Mouse (Mus musculus): ENCODE data around the gene Mctp2. TPM values are rescaled to one million over a fixed set of nuclear protein-coding genes. Genes with fewer than 3 reads are reported as not detected.
"Not testable (repeated sequence)": the region's sequence is repeated elsewhere in the genome, so short reads cannot be mapped to it uniquely, and the experiment has no call there.

Gene Mctp2
- polyA plus RNA-seq, 1 experiment from 2014 or later = 0.25 TPM

DNA sequence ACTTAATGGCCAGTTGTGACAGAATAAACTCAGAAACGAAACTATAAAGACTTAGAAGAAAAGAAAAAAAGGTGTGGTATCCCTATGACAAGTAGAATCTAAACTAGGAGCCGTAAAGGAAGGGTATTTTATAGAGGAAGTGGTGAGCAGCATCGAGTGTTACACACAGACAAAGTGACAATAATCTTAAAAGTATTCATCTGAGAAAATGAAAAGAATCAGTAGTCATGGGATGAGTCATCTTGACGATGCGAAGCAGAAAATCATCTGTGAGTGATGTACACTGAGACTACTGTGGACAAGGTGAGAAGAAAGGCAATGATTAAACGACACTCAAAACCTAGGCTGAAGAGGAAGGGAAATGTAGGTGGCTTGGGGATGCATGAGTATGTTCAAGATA lies 36.4 kb downstream of the Mctp2 start:
- Histone ChIP-seq H3K36me3 (no peaks in the 10 kb centered on the region), H3K9ac (no peak overlapping the region), H3K4me2 (no peak overlapping the region), H3K27me3 (no peaks in the 10 kb centered on the region), H3K9me3 (replicated peaks) (no peaks in the 10 kb centered on the region), H3K4me3 (no peak overlapping the region), H3K27ac (no peak overlapping the region), H3K4me1 (replicated peaks) (no peaks in the 10 kb centered on the region)
- no peak for ATAC-seq (replicated peaks; ENCODE audit: insufficient number of reproducible peaks, insufficient read depth, low FRiP score, low read depth)
- 72% methylated on average over 6 of the region's 6 CpGs for WGBS

DNA sequence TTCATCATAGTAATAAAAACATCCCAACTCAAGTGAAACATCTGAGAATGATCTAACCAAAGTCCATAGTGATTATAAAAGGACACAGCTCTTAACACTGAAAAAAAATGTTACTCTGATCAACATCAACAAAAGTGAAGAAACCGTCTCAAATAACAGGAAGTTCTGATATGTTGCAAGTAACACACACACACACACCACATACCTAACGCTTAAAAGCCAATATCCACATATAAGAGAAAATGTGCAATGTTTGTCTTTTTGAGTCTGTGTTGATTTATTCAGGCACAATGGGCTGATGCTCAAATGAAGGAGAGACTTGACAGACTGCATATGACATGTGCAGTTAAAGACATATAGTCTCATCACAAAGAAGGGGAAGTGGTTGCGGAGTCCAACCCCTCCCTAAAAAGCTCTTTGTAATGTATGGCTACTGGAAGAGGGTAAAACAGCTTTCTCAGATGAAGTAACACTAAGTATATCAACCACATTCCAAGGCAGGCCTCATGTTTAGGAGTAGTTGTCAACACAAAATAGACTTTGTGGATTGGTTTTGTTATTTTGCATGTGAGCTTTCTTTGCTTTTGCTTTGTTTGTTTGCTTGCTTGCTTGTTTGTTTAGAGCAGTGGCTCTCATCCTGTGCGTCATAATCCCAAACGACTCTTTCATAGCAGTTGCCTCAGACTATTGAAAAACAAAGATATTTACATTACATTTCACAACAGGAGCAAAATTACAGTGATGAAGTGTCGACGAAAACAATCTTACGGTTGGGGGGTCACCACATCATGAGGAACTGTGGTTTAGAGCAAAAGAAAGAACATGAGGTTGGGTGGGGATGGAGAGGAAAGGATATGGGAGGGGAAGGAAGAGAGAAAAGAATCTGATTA lies 45.4 kb downstream of the Mctp2 start:
- H3K36me3 ChIP-seq = no peaks in the 10 kb centered on the region
- no peak overlapping the region for H3K4me3 ChIP-seq
- H3K4me2 ChIP-seq = no peak overlapping the region
- no peak for ATAC-seq (replicated peaks; ENCODE audit: insufficient number of reproducible peaks, insufficient read depth, low FRiP score, low read depth)
- no peaks in the 10 kb centered on the region for H3K9me3 ChIP-seq (replicated peaks)
- no peak overlapping the region for H3K9ac ChIP-seq
- H3K27ac ChIP-seq = no peak overlapping the region
- WGBS = 76% methylated on average over 8 of the region's 8 CpGs
- no peaks in the 10 kb centered on the region for H3K4me1 ChIP-seq (replicated peaks)
- H3K27me3 ChIP-seq = no peaks in the 10 kb centered on the region

DNA sequence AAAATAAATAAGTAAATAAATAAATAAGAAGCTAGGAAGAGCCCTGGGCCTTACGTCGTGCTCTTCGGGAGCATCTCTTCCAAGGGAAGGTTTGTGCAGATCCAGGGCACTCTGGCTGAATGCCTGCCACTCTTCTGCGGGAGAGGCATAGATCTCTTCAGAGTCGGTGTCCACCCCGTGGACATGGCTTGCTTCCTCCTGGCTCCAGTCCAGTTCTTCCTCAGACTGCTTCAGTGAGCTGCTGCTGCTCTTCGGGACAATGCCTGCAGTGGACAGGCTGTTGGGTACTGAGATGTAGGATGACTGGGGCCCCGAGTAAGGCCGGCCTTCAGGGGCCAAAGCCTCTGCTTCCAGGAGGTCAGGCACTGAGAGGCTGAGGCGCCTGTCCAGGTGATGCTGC lies 47.4 kb downstream of the Mctp2 start:
- 78% methylated on average over 10 of the region's 10 CpGs for WGBS
- ATAC-seq (replicated peaks; ENCODE audit: insufficient number of reproducible peaks, insufficient read depth, low FRiP score, low read depth) = no peak

DNA sequence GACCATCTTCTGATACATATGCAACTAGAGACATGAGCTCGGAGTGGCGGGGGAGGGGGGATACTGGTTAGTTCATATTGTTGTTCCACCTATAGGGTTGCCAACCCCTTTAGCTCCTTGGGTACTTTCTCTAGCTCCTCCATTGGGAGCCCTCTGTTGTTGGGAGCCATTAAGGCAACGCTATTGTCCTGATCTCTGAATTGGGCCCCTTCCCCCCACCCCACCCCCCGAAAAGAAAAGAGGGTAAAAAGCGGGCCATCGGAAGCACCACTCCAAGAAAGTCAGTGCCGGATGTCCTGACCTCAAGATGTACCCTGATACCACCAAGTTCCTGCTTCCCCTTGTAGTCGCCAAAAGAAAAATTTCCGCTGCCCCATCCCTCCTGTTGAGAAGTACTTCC lies 56.1 kb downstream of the Mctp2 start:
- 89% methylated on average over 9 of the region's 9 CpGs for WGBS
- not testable (repeated sequence) for H3K4me2 ChIP-seq; H3K27me3 ChIP-seq; H3K27ac ChIP-seq; H3K4me1 ChIP-seq (replicated peaks); H3K9me3 ChIP-seq (replicated peaks); ATAC-seq (replicated peaks; ENCODE audit: insufficient number of reproducible peaks, insufficient read depth, low FRiP score, low read depth); H3K4me3 ChIP-seq; H3K9ac ChIP-seq; H3K36me3 ChIP-seq

More for the DNA sequence above, 47.4 kb downstream of the Mctp2 start:
- H3K27me3 ChIP-seq = no peaks in the 10 kb centered on the region
- H3K4me1 ChIP-seq (replicated peaks) = no peaks in the 10 kb centered on the region
- H3K4me2 ChIP-seq = no peak overlapping the region
- no peaks in the 10 kb centered on the region for H3K36me3 ChIP-seq
- no peak overlapping the region for H3K4me3 ChIP-seq
- H3K9ac ChIP-seq = no peak overlapping the region
- H3K9me3 ChIP-seq (replicated peaks) = no peaks in the 10 kb centered on the region
- no peak overlapping the region for H3K27ac ChIP-seq

DNA sequence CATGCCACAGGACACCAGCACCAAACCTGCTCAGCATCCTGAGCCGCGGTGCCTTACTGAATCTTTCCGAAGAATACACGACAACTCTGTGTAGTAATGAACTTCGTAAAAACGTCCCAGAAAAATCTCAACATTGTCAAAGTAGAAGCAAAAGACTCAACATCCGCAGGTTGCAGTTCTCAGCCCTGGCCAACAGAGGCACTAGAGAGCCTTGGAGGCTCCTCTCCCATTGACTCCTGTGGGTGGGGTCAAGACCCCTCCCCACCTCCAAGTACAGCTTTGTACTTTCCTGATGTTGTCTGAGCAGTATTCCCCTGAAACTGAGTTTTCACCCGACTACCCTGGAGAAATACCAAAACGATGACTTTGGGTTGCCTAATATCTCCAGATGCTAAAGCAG lies 65.1 kb downstream of the Mctp2 start:
- Histone ChIP-seq H3K4me3 (no peak overlapping the region), H3K9me3 (replicated peaks) (no peaks in the 10 kb centered on the region), H3K36me3 (no peaks in the 10 kb centered on the region), H3K9ac (no peak overlapping the region), H3K4me2 (no peak overlapping the region), H3K4me1 (replicated peaks) (no peaks in the 10 kb centered on the region), H3K27ac (no peak overlapping the region), H3K27me3 (no peaks in the 10 kb centered on the region)
- 93% methylated on average over 9 of the region's 9 CpGs for WGBS
- no peak for ATAC-seq (replicated peaks; ENCODE audit: insufficient number of reproducible peaks, insufficient read depth, low FRiP score, low read depth)

DNA sequence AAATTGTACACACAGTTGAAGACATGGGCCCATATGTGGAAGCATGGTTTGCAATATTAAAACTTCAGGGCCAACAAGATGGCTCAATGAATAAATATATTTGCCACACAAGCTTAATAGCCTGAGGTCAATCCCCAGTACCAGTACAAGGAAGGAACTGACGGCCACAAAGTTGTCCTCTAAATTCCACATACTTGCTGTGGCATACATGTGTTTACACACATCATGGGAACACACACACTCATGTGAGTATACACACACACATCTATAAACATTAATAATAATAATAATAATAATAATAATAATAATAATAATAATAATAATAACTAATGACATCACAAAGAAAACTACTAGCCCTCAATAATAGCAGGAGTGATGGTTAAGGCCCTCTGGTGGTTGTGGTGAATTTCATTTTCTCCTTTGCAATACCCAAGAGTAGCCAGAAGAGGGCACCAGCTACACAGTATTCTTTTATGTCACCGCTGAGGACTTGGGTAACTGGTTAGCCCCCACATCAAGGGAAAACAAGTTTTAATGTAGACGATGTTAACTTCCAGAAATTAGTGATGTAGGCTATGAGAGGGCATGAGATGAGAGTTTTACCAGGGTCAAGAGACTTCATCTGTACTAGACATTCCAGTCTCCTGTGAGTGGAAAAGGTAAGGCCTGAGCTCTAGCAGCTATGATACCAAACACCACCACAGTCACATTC lies 66.5 kb downstream of the Mctp2 start:
- Histone ChIP-seq H3K36me3 (no peaks in the 10 kb centered on the region), H3K4me3 (no peak overlapping the region), H3K9ac (no peak overlapping the region), H3K27ac (no peak overlapping the region), H3K9me3 (replicated peaks) (no peaks in the 10 kb centered on the region), H3K4me1 (replicated peaks) (peaks cover 2% of the 10 kb centered on the region; the same call in 1 of the 2 replicates), H3K4me2 (no peak overlapping the region), H3K27me3 (no peaks in the 10 kb centered on the region)
- ATAC-seq (replicated peaks; ENCODE audit: insufficient number of reproducible peaks, insufficient read depth, low FRiP score, low read depth) = no peak
- WGBS = 26% methylated on average over 3 of the region's 3 CpGs

DNA sequence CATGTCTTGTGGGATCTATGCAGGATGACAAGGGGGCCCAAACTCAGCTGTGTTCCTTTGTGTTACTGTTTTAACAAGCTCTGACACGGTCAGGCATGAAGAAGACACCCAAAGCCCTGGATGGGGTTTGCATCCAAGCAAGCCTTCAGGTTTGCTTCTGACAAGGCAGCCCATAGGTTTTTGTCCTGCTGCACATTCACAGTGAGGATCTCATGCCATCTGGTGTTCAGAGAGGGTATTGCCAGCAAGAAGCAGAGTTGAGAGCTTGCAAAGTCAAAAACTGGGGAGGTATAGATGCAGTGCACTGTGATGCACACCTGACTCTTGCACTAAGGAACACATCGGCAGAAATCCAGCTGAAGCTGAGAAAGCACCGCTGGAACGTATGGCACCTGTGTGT lies 67.8 kb downstream of the Mctp2 start:
- H3K27ac ChIP-seq = no peak overlapping the region
- H3K4me1 ChIP-seq (replicated peaks) = peaks cover 2% of the 10 kb centered on the region; the same call in 1 of the 2 replicates
- ATAC-seq (replicated peaks; ENCODE audit: insufficient number of reproducible peaks, insufficient read depth, low FRiP score, low read depth) = no peak; the same call in 1 of the 2 replicates
- no peaks in the 10 kb centered on the region for H3K36me3 ChIP-seq
- no peaks in the 10 kb centered on the region for H3K9me3 ChIP-seq (replicated peaks)
- H3K9ac ChIP-seq = no peak overlapping the region
- no peak overlapping the region for H3K4me3 ChIP-seq
- no peaks in the 10 kb centered on the region for H3K27me3 ChIP-seq
- 39% methylated on average over 4 of the region's 4 CpGs for WGBS
- no peak overlapping the region for H3K4me2 ChIP-seq

DNA sequence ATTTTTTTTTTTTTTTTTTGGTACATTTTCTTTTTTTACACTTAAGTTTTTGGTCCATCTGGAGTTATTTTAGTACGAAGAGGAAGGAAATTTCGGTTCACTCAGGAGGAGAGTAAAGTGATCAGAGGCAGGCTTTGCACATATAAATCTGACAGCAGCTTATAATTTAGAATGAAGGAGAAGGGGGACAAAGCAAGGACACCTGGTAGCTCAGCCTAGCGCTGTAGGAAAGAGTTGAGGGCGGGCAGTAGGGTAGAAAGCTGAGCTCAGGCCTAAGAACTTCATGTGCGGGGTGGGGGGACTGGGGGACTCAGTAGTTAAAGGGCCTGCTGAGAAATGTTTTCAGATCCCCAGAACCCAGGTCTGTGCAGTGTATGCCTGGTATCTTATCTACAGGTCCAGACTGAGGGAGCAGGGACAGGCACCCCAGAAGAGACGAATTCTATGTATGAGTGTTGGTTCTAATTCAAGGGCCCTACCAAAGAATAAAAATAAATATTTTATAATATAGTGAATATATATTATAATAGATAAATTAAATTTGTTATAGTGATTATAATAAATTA lies 71.9 kb downstream of the Mctp2 start:
- no peak overlapping the region for H3K9ac ChIP-seq
- 55% methylated on average over 6 of the region's 6 CpGs for WGBS
- ATAC-seq (replicated peaks; ENCODE audit: insufficient number of reproducible peaks, insufficient read depth, low FRiP score, low read depth) = no peak
- no peaks in the 10 kb centered on the region for H3K36me3 ChIP-seq
- H3K27ac ChIP-seq = no peak overlapping the region
- no peaks in the 10 kb centered on the region for H3K9me3 ChIP-seq (replicated peaks)
- no peak overlapping the region for H3K4me3 ChIP-seq
- no peak overlapping the region for H3K4me2 ChIP-seq
- H3K4me1 ChIP-seq (replicated peaks) = peaks cover 2% of the 10 kb centered on the region; the same call in 1 of the 2 replicates
- H3K27me3 ChIP-seq = no peaks in the 10 kb centered on the region

DNA sequence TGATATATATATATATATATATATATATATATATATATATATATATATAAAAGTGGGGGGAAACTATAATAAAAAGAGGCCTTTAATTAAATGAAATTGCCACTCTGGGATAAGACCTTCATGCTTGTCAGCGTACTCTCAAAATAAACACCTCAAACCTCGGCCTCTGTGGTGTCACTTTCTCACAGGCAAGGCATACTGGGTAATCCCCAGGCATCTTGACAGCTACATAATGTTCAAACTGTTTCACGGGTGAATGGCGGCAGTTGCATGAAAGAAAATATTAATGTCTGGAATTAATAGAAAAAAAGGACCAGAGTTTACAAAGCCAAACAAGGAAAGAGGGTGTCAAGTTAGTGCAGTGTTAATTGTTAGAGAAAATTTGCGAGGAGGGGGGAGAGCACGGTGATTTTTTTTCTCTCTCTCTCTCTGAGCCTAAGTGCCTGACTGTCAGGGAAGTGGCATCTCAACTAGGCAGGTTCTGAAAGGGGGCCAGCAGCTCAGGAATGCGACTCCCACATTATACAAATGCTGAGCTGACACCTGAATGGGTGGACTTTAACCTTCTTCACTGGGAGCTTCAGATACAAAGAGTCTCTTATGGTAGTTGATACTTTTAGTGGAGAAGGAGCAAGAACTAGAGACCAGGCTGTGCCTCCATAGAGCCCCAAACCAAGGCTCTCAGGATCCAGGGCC lies 75.1 kb downstream of the Mctp2 start:
- Histone ChIP-seq H3K27me3 (no peaks in the 10 kb centered on the region), H3K4me1 (replicated peaks) (peaks cover 2% of the 10 kb centered on the region; the same call in 1 of the 2 replicates), H3K4me3 (no peak overlapping the region), H3K27ac (no peak overlapping the region), H3K9me3 (replicated peaks) (no peaks in the 10 kb centered on the region), H3K36me3 (no peaks in the 10 kb centered on the region), H3K4me2 (no peak overlapping the region), H3K9ac (no peak overlapping the region)
- ATAC-seq (replicated peaks; ENCODE audit: insufficient number of reproducible peaks, insufficient read depth, low FRiP score, low read depth) = no peak
- 44% methylated on average over 7 of the region's 7 CpGs for WGBS

DNA sequence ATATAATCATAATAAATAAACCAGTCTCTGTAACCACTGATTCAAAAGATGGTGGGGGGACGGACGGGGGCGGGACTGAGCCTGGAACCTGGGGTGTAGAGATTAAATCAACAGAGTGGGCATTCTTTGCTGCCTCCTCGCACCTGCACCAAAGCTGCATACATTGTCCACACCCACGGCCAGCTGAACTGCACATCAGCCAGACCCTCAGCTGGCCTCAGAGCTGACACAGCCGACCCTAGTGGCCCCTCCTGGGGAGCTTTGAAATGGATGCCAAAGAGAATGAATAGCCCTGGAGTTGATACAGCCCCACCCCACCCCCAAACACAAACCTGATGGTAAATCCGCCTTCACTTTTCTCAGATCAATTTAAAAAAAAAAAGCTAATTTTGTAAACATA lies 76.5 kb downstream of the Mctp2 start:
- H3K4me1 ChIP-seq (replicated peaks) = no peaks in the 10 kb centered on the region
- H3K4me2 ChIP-seq = no peak overlapping the region
- H3K27ac ChIP-seq = no peak overlapping the region
- 66% methylated on average over 7 of the region's 7 CpGs for WGBS
- H3K9ac ChIP-seq = no peak overlapping the region
- H3K27me3 ChIP-seq = no peaks in the 10 kb centered on the region
- H3K9me3 ChIP-seq (replicated peaks) = no peaks in the 10 kb centered on the region
- no peaks in the 10 kb centered on the region for H3K36me3 ChIP-seq
- no peak overlapping the region for H3K4me3 ChIP-seq
- ATAC-seq (replicated peaks; ENCODE audit: insufficient number of reproducible peaks, insufficient read depth, low FRiP score, low read depth) = no peak

DNA sequence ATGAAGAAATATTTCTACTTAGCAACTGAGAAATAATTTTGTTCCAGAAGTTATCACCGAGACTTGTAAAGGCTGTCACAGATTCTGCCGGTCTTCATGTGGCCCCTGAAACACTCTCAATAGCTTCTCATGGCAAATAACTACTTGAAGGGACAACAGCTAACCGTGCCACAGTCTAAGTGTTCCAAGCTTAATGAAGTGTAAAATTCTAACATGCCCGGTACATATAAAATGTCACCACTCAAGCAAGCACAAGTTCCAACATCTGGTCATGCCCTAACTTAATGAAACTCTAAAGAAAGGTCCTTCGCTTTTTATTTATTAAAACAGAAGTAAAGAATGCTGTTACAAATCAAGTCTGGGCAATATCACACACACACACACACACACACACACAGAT lies 82.8 kb downstream of the Mctp2 start:
- ATAC-seq (replicated peaks; ENCODE audit: insufficient number of reproducible peaks, insufficient read depth, low FRiP score, low read depth) = no peak
- 70% methylated on average over 5 of the region's 5 CpGs for WGBS
- Histone ChIP-seq H3K4me2 (no peak overlapping the region), H3K27ac (no peak overlapping the region), H3K9ac (no peak overlapping the region), H3K4me3 (no peak overlapping the region), H3K4me1 (replicated peaks) (no peaks in the 10 kb centered on the region), H3K9me3 (replicated peaks) (no peaks in the 10 kb centered on the region), H3K36me3 (no peaks in the 10 kb centered on the region), H3K27me3 (no peaks in the 10 kb centered on the region)
